Mouse (Mus musculus) thymus, adult 18-20 months (tissue): ENCODE measurements around the gene Mtor.

Experiments
- DNase-seq, 2 experiments: peaks; one replicate each; pipeline ENCODE4 v3.0.0; 2022; ENCODE audit warnings: mixed read lengths in 2 of 2

Mtor gene

GRCm38 (mm10) chr4:148598826-148599225, 150.4 kb downstream of the Mtor start:
- no peak for DNase-seq

GRCm38 (mm10) chr4:148600316-148600715, 151.9 kb downstream of the Mtor start:
- no peak for DNase-seq

GRCm38 (mm10) chr4:148601871-148602270, 153.5 kb downstream of the Mtor start:
- DNase-seq: no peak

- DNase-seq: no peak
Observed at GRCm38 (mm10) chr4:148602357-148603120, 154.1 kb downstream of the Mtor start, which contains the start of gene Masp2. Masp2 (plus strand) TSS chr4:148602554.

GRCm38 (mm10) chr4:148603376-148604139, 155.1 kb downstream of the Mtor start:
- DNase-seq: no peak

- no peak for DNase-seq
Observed at GRCm38 (mm10) chr4:148604141-148604540, 155.7 kb downstream of the Mtor start.

- peak; percentile 30 to 42 for DNase-seq
Observed at GRCm38 (mm10) chr4:148604541-148605165, 156.2 kb downstream of the Mtor start.
